Mouse (Mus musculus) brain, embryonic 14.5 days (tissue): ENCODE results near the gene Uaca.

Experiments
- CTCF ChIP-seq: fragments of 200-500 bp; IDR thresholded peaks from 2 replicates; pipeline ENCODE4 v1.5.1; 2012; ENCODE audit warnings: inconsistent platforms, mild to moderate bottlenecking, moderate library complexity, borderline replicate concordance; ENCODE audit not compliant: insufficient read depth, insufficient read length; ENCODE audit errors: extremely low read depth
- POLR2A ChIP-seq: fragments of 200-500 bp; IDR thresholded peaks from 2 replicates; pipeline ENCODE4 v1.6.1; 2012; ENCODE audit warnings: mild to moderate bottlenecking, inconsistent platforms, borderline replicate concordance; ENCODE audit not compliant: poor library complexity, insufficient read depth, insufficient read length, severe bottlenecking; ENCODE audit errors: extremely low read depth

DNA sequence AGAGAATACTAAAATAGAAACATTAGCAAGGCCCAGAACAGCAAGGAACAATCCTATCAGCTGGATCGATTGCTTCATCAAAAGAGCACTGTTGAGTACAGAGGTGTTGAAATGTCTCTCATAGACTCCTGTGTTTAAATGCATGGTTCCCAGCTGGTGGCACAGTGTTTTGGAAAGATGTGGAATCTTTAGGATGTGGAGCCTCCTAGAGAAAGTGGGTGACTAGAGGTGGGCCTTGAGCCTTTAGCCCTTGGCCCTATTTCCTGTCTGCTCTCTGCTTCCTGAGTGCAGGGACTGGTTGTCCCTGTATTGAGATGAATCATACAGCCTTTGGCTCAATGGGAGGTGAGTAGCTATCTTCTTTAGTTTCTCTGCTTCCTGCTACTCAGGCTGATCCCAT is 117.9 kb downstream of the Uaca start:
- TF ChIP-seq CTCF (no peak), POLR2A (no peak)
